Mouse (Mus musculus): Measurements from ENCODE around the gene Chd4.
"Not testable (repeated sequence)": the region's sequence is repeated elsewhere in the genome, so short reads cannot be mapped to it uniquely, and the experiment has no call there.

Chd4 gene

GRCm38 (mm10) chr6:125095391-125096278 lies at the start of gene Chd4:
Chd4 (plus strand) TSS chr6:125095981.
- peak; percentile 98 for DNase-seq

GRCm38 (mm10) chr6:125046691-125047090 lies 49.1 kb upstream of the Chd4 start:
- DNase-seq = peak; percentile 86

- DNase-seq = no peak
Observed at GRCm38 (mm10) chr6:125049678-125050077, 46.1 kb upstream of the Chd4 start, which contains the start of gene Acrbp. Acrbp (plus strand) TSS chr6:125049689.

GRCm38 (mm10) chr6:125051237-125051636 lies 44.5 kb upstream of the Chd4 start:
- DNase-seq = no peak

- no peak for DNase-seq
Observed at GRCm38 (mm10) chr6:125061493-125061892, 34.3 kb upstream of the Chd4 start.

GRCm38 (mm10) chr6:125062511-125062910 lies 33.3 kb upstream of the Chd4 start:
- no peak for DNase-seq

- no peak for DNase-seq
Observed at GRCm38 (mm10) chr6:125063906-125064305, 31.9 kb upstream of the Chd4 start.

GRCm38 (mm10) chr6:125065223-125065622 lies 30.6 kb upstream of the Chd4 start:
- not testable (repeated sequence) for DNase-seq

- DNase-seq = no peak
Observed at GRCm38 (mm10) chr6:125067571-125067995, 28.2 kb upstream of the Chd4 start, which contains the start of gene Lpar5. Lpar5 (plus strand) TSS chr6:125067920.

GRCm38 (mm10) chr6:125071170-125071895 lies 24.4 kb upstream of the Chd4 start:
- DNase-seq = peak; percentile 48

GRCm38 (mm10) chr6:125071896-125072279 lies 23.9 kb upstream of the Chd4 start:
- no peak for DNase-seq

GRCm38 (mm10) chr6:125073825-125074224 lies 22.0 kb upstream of the Chd4 start:
- DNase-seq = no peak

- no peak for DNase-seq
Observed at GRCm38 (mm10) chr6:125081394-125081793, 14.4 kb upstream of the Chd4 start.

- peak; percentile 95 for DNase-seq
Observed at GRCm38 (mm10) chr6:125081797-125082560, 13.8 kb upstream of the Chd4 start.

GRCm38 (mm10) chr6:125082801-125083386 lies 12.9 kb upstream of the Chd4 start:
- no peak for DNase-seq

- peak; percentile 83 for DNase-seq
Observed at GRCm38 (mm10) chr6:125084424-125084823, 11.4 kb upstream of the Chd4 start.

- no peak for DNase-seq
Observed at GRCm38 (mm10) chr6:125087937-125088336, 7.8 kb upstream of the Chd4 start.

- DNase-seq = peak; percentile 88
Observed at GRCm38 (mm10) chr6:125088561-125089321, 7.0 kb upstream of the Chd4 start.

- peak; percentile 92 for DNase-seq
Observed at GRCm38 (mm10) chr6:125089521-125090321, 6.1 kb upstream of the Chd4 start.

- no peak for DNase-seq
Observed at GRCm38 (mm10) chr6:125090341-125091085, 5.3 kb upstream of the Chd4 start.

Measured in lung, postnatal 36 days (tissue).